Mouse (Mus musculus): Measurements from ENCODE around the gene Lrmda. TPM values are rescaled to one million over a fixed set of nuclear protein-coding genes. Genes with fewer than 3 reads are reported as not detected.

Lrmda gene
- polyA plus RNA-seq, 1 experiment: 0.51 TPM

DNA sequence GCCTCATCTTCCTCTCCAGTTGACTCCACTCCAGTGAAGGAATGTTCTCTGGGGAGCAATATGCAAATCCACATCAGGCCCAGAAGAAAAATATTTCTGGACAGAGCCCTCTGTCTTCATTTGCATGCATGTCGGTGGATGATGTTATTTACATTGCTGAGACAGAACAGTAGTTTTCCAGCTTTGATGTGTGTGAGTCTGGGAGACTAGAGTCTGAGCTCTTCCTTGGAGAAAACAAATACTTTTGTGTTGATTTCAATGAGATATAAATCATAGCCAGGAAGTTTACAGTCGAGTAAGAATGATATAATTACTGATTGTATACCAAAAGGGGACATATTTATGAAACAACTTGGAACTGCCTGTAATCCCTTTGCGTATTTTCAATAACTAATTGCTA is 415.9 kb downstream of the Lrmda start:
- 69% methylated on average over 3 of the region's 3 CpGs for WGBS
- no peaks in the 10 kb centered on the region for H3K36me3 ChIP-seq (ENCODE audit: control insufficient read depth, insufficient read depth, low read length)
- TF ChIP-seq CTCF (IDR thresholded peaks at IDR 0.05; ENCODE audit: borderline replicate concordance, control insufficient read depth, extremely low read depth, insufficient read depth, low read length, poor library complexity): no peak
- TF ChIP-seq POLR2A (IDR thresholded peaks at IDR 0.05; ENCODE audit: control insufficient read depth, extremely low read depth, insufficient read depth, low read length, poor library complexity): no peak
- no peak overlapping the region for H3K4me3 ChIP-seq (ENCODE audit: control insufficient read depth, insufficient read depth, low read length)
- H3K4me1 ChIP-seq (replicated peaks; ENCODE audit: control insufficient read depth, insufficient read depth, low read length): no peaks in the 10 kb centered on the region
- DNase-seq: no peak
- H3K27ac ChIP-seq (ENCODE audit: control insufficient read depth, insufficient read depth, low read length): no peak overlapping the region
- H3K27me3 ChIP-seq (ENCODE audit: control insufficient read depth, insufficient read depth, low read length): no peaks in the 10 kb centered on the region

GRCm38 (mm10) chr14:22435860-22436377 is 416.4 kb downstream of the Lrmda start:
- H3K27ac ChIP-seq (ENCODE audit: control insufficient read depth, insufficient read depth, low read length): no peak overlapping the region
- TF ChIP-seq POLR2A (IDR thresholded peaks at IDR 0.05; ENCODE audit: control insufficient read depth, extremely low read depth, insufficient read depth, low read length, poor library complexity) (no peak), CTCF (IDR thresholded peaks at IDR 0.05; ENCODE audit: borderline replicate concordance, control insufficient read depth, extremely low read depth, insufficient read depth, low read length, poor library complexity) (no peak)
- no peaks in the 10 kb centered on the region for H3K27me3 ChIP-seq (ENCODE audit: control insufficient read depth, insufficient read depth, low read length)
- DNase-seq: no peak
- WGBS: 73% methylated on average over 4 of the region's 4 CpGs
- no peaks in the 10 kb centered on the region for H3K36me3 ChIP-seq (ENCODE audit: control insufficient read depth, insufficient read depth, low read length)
- no peak overlapping the region for H3K4me3 ChIP-seq (ENCODE audit: control insufficient read depth, insufficient read depth, low read length)
- H3K4me1 ChIP-seq (replicated peaks; ENCODE audit: control insufficient read depth, insufficient read depth, low read length): no peaks in the 10 kb centered on the region

DNA sequence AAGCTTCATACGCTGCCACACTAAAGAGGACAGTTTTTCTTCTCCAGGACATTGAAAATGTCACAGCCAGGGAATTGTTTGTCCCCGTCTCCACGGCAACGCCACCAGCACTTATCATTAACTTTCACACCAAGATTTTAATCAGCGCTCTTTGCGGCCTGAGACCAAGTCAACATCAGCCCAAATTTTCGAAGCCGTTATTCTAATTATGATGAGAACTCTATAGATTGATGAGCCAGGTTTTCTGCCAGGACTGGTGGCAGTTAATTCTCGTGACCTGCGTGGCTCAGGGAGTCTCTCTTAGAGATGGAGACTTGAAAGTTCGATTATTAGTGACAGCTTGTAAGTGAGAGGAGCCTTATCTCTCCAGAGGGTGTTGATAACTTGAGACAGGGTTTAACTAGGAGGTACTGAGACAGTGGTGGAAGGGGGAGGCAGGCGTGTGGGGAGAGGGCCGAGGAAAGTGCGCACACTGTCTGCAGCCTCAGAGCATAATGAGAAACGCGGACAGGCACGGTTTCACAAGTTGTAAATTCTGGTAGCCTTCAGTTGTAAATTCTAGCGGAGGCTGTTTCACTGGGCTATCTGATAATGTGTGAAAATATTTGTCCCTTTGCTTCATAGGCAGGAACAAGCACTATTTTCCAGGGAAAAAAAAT is 421.0 kb downstream of the Lrmda start:
- DNase-seq: no peak
- TF ChIP-seq POLR2A (IDR thresholded peaks at IDR 0.05; ENCODE audit: control insufficient read depth, extremely low read depth, insufficient read depth, low read length, poor library complexity) (no peak), CTCF (IDR thresholded peaks at IDR 0.05; ENCODE audit: borderline replicate concordance, control insufficient read depth, extremely low read depth, insufficient read depth, low read length, poor library complexity) (no peak)
- Histone ChIP-seq H3K27me3 (ENCODE audit: control insufficient read depth, insufficient read depth, low read length) (no peaks in the 10 kb centered on the region), H3K4me3 (ENCODE audit: control insufficient read depth, insufficient read depth, low read length) (no peak overlapping the region), H3K27ac (ENCODE audit: control insufficient read depth, insufficient read depth, low read length) (no peak overlapping the region), H3K4me1 (replicated peaks; ENCODE audit: control insufficient read depth, insufficient read depth, low read length) (no peaks in the 10 kb centered on the region), H3K36me3 (ENCODE audit: control insufficient read depth, insufficient read depth, low read length) (no peaks in the 10 kb centered on the region)
- 85% methylated on average over 18 of the region's 18 CpGs for WGBS

DNA sequence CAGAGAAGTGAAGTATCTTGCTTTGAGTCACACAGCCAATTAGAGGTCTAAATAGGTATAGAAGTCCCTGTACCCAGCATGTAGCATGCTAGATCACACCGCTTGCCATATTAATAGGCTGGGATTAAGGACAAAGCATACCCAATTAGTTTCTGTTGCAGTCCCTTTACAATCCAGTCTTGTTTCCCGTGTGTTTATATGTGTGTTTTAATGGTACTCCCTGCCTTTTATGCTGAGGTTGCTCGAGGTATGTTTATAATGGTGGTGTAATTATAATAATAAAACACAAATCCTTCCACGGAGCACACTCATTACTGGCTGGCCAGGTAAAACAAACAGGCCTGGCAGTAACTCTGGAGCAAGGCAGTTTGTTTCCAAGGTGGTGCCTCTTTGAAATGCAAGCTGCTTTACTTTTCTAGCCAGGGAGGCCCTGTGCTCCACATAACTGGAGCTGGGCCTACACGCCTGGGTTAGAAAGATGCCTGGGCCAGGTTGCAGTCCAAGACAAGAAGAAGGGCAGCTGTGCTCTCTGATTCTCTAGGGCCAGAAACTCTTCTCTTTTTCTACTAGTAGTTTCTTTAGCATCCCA is 422.4 kb downstream of the Lrmda start:
- H3K4me1 ChIP-seq (replicated peaks; ENCODE audit: control insufficient read depth, insufficient read depth, low read length): no peaks in the 10 kb centered on the region
- no peaks in the 10 kb centered on the region for H3K27me3 ChIP-seq (ENCODE audit: control insufficient read depth, insufficient read depth, low read length)
- WGBS: 94% methylated on average over 5 of the region's 5 CpGs
- no peak overlapping the region for H3K27ac ChIP-seq (ENCODE audit: control insufficient read depth, insufficient read depth, low read length)
- H3K4me3 ChIP-seq (ENCODE audit: control insufficient read depth, insufficient read depth, low read length): no peak overlapping the region
- no peak for DNase-seq
- TF ChIP-seq POLR2A (IDR thresholded peaks at IDR 0.05; ENCODE audit: control insufficient read depth, extremely low read depth, insufficient read depth, low read length, poor library complexity) (no peak), CTCF (IDR thresholded peaks at IDR 0.05; ENCODE audit: borderline replicate concordance, control insufficient read depth, extremely low read depth, insufficient read depth, low read length, poor library complexity) (no peak)
- H3K36me3 ChIP-seq (ENCODE audit: control insufficient read depth, insufficient read depth, low read length): no peaks in the 10 kb centered on the region

DNA sequence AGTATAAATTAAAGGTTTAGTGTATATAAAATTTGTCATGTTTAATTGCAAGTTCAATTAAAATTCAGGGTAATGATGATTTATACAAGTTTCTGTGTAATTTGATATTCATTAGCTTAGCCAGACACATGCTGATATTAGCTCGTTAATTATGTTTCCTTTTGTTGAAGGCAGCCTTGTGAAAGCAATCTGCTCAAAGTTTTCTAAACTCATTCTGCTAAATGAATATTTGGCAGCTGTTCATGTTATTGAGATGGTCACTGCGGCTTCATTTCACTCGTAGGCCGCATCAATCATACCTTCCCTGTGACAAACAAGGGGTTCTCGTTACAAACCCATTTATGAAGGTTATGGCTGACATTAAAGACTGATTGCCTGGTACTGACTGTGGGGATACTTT is 423.2 kb downstream of the Lrmda start:
- Histone ChIP-seq H3K4me1 (replicated peaks; ENCODE audit: control insufficient read depth, insufficient read depth, low read length) (no peaks in the 10 kb centered on the region), H3K27ac (ENCODE audit: control insufficient read depth, insufficient read depth, low read length) (no peak overlapping the region), H3K4me3 (ENCODE audit: control insufficient read depth, insufficient read depth, low read length) (no peak overlapping the region), H3K36me3 (ENCODE audit: control insufficient read depth, insufficient read depth, low read length) (no peaks in the 10 kb centered on the region), H3K27me3 (ENCODE audit: control insufficient read depth, insufficient read depth, low read length) (no peaks in the 10 kb centered on the region)
- no peak for DNase-seq
- whole genome bisulfite sequencing: 93% methylated on average over 5 of the region's 5 CpGs
- no peak for TF ChIP-seq POLR2A (IDR thresholded peaks at IDR 0.05; ENCODE audit: control insufficient read depth, extremely low read depth, insufficient read depth, low read length, poor library complexity)
- no peak for TF ChIP-seq CTCF (IDR thresholded peaks at IDR 0.05; ENCODE audit: borderline replicate concordance, control insufficient read depth, extremely low read depth, insufficient read depth, low read length, poor library complexity)

DNA sequence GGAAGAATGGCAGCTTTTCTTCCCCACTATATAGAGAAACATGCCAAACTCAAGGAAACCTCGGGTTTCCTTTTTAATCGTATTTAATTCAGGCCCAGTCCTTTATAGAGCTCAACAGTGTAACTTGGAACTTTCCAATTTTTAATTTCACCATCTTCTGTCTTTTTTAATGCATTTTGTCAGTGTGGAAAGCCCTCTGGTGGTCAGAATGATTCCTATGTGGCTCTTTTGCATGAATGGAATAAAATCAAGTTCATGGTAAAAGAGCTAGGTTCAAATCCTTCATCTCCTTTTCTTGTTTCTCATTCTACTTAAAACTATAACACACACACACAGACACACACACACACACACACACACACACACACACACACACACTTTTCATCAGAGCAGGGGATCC is 425.0 kb downstream of the Lrmda start:
- Histone ChIP-seq H3K27ac (ENCODE audit: control insufficient read depth, insufficient read depth, low read length) (no peak overlapping the region), H3K36me3 (ENCODE audit: control insufficient read depth, insufficient read depth, low read length) (no peaks in the 10 kb centered on the region), H3K4me1 (replicated peaks; ENCODE audit: control insufficient read depth, insufficient read depth, low read length) (no peaks in the 10 kb centered on the region), H3K4me3 (ENCODE audit: control insufficient read depth, insufficient read depth, low read length) (no peak overlapping the region), H3K27me3 (ENCODE audit: control insufficient read depth, insufficient read depth, low read length) (no peaks in the 10 kb centered on the region)
- DNase-seq: no peak
- TF ChIP-seq POLR2A (IDR thresholded peaks at IDR 0.05; ENCODE audit: control insufficient read depth, extremely low read depth, insufficient read depth, low read length, poor library complexity) (no peak), CTCF (IDR thresholded peaks at IDR 0.05; ENCODE audit: borderline replicate concordance, control insufficient read depth, extremely low read depth, insufficient read depth, low read length, poor library complexity) (no peak)
- WGBS: 76% methylated on average over 2 of the region's 2 CpGs
